Mouse (Mus musculus): ENCODE results near the gene Snca.

Snca gene

GRCm38 (mm10) chr6:60829282-60829891 lies at the start of gene Snca:
Gene Snca (minus strand): TSS chr6:60829855.
- peak; percentile 13 for DNase-seq

GRCm38 (mm10) chr6:60870126-60870525 lies 40.5 kb upstream of the Snca start:
- DNase-seq, result no peak

DNA sequence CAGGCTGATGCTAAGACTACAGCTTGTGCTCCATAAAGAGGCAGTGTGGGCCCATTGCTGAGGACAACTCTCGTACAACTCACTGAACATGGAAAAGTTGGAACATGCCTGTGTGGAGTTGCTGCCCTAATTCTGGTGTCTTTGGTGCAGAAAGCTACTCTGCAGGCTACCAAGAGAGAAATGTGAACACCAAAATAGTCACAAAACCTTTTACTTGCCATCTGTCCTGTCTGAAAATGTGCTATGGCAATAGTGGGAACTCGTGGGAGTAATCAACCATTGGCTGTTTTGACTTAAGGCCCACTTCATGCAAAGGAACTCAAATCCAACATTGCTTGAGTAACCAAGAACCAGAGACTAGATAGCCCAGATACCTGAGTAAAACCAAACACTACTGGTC lies 26.9 kb upstream of the Snca start:
- no peak for DNase-seq

DNA sequence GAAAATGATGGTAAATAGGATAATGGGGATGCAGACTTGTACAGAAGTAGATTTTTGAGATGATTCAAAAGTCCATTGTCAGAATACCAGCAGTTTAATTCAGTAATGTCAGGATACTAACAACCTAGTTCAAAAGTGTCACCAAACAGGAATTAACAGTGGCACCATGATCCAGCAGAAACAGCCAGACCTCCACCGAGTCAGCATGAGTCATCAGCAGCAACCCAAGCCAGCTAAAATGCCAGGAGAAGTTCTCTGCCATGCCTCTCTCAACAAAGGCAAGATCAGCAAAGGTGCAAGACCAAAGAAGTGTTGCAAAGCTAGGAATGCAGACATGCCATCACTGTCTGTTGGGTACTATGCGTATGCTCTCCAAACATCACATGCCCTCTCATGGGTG lies 22.0 kb upstream of the Snca start:
- no peak for DNase-seq

GRCm38 (mm10) chr6:60828429-60829264 lies 1.0 kb downstream of the Snca start:
- peak; percentile 68 for DNase-seq

GRCm38 (mm10) chr6:60828047-60828428 lies 1.6 kb downstream of the Snca start:
- peak; percentile 7 for DNase-seq

DNA sequence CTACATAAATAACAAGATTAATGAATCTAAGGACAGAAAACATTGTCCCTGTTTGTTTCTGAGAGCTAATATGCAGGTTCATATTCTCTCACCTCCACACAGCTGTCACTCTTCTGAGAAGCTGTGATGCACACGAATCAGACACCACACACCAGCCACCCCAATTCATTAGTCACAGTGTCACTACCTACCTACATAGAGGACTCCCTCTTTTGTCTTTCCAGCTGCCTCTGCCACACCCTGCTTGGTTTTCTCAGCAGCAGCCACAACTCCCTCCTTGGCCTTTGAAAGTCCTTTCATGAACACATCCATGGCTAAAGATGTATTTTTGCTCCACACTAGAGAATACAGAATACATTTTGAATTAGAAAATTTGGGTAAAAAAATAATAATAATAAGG lies 2.4 kb downstream of the Snca start:
- no peak for DNase-seq

- DNase-seq, result no peak
These were observed 10.4 kb downstream of the Snca start for GRCm38 (mm10) chr6:60819272-60819671.

- DNase-seq, result no peak
These were observed 16.1 kb downstream of the Snca start for GRCm38 (mm10) chr6:60813516-60813915.

DNA sequence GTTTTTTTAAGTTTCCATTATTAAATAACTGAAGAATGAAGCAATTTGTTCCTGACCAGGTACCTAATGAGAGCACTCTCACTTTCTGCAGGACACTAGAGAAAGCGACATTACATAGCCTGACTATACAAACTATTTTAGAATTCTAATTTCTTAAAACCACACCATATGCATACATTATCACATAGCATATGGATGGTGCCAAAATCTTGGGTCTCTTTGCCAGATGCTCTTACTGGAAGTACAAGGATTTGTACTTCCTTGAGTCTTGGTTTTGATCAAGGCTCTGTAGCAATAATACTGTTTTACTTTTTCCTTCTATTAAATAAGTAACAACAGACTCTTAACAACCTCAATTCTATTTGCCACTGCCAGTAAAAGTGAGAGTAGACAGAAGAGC lies 31.4 kb downstream of the Snca start:
- DNase-seq, result no peak

- DNase-seq, result peak; percentile 18
These were observed 35.8 kb downstream of the Snca start for GRCm38 (mm10) chr6:60793659-60794365.

DNA sequence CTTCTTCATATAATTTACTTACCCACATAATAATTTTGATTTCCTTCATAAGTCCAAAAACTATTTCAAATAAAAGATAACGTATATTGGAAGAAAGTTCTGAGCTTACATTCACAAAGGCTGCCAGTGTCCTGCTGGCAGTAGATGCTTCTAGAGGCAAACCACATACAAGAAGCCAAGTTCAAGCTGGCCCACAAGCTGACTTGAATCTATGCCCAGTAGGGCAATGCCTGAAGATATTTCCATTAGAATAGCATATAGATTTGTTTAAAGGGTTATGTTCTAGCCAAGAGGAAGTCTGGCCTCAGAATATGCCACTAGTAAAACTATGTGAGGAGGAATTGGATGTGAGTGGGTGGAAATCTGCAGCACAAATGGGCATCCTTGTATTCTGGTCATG lies 42.7 kb downstream of the Snca start:
- peak; percentile 6 for DNase-seq

- peak; percentile 12 for DNase-seq
These were observed 57.8 kb downstream of the Snca start for GRCm38 (mm10) chr6:60771899-60772298.

- no peak for DNase-seq
These were observed 64.0 kb downstream of the Snca start for GRCm38 (mm10) chr6:60765696-60766095.

DNA sequence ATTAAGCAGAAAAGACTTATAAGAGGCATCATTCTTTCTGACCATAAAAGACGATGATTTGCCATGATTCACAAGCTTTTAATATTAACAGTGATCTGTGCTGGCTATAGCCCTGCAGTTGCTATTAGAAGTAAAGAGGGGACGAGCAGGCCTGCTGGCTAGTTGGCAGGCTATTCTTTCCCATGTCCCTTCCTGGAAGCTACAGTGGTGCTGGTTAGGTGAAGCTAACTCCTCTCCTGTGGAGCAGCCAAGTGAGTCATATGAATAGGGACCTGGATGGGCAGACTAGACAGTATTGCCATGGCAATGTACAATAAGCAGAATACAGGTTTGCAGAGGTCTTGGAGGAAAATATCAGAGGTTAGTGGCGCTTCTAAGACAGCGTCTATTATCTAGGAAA lies 66.8 kb downstream of the Snca start:
- DNase-seq, result no peak

- no peak for DNase-seq
These were observed 67.9 kb downstream of the Snca start for GRCm38 (mm10) chr6:60761710-60762109.

DNA sequence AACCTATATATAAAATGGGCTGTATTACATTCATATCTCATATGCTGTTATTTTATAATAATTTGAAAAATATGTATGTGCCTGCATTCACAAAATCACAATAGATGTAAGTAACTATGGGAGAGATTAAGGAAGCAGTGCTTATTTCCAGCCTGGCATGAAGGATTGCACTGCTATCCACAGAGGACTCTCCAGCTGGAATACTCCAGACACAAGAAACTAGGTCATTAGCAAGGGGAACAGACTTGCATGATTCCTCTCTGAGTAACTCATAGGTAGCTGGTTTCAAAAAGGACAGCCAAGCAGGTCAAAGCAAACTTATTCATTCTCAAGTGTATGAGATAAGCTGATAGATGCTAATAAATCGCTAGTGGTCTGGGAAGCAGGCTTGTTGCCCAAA lies 74.7 kb downstream of the Snca start:
- DNase-seq, result no peak

GRCm38 (mm10) chr6:60745965-60746364 lies 83.7 kb downstream of the Snca start:
- DNase-seq, result no peak

- no peak for DNase-seq
These were observed 88.1 kb downstream of the Snca start for GRCm38 (mm10) chr6:60741427-60742071.

DNA sequence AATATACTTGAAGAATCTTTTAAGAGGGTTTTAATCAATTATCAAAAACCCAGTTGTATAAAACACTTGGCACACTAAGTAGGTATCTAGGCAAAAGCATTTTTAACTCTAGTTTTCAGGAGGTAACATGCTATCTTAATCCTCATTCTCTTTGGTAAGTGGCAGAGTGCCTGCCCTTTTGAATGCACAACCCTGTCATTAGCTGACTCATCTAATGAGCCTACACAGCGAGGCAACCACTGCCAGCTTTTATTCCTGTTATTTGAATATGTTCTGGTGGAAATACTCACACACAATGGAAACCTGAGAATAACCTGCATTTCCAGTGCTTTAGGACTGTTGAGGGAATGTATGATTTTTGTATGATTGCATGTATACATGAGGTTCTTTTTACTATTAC lies 89.9 kb downstream of the Snca start:
- no peak for DNase-seq

- no peak for DNase-seq
These were observed 98.5 kb downstream of the Snca start for GRCm38 (mm10) chr6:60731164-60731563.

- no peak for DNase-seq
These were observed 105.4 kb downstream of the Snca start for GRCm38 (mm10) chr6:60724110-60724829.

DNA sequence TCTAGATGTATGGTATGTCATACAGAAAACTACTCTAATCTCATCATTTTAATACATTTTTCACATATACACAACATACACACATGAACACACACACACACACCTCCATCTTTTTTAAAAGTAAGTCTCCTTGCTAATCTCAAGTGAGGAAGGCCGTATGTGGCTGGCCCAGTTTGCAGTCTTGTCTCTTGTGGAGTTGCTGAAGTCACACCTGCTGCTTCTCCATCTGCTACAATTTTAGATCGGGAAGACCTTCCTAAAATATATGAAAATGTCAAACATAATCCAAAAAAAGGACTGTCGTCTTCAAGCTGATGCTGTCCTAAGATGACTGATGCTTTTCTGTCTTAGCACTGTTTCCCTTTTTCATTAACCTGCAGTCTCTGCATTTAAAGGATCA lies 112.1 kb downstream of the Snca start:
- DNase-seq, result peak; percentile 38

Measured in cerebellum, adult 11 months (tissue).